23 mouse cellular contexts compared by ENCODE assay signal in the genomic region with DNA sequence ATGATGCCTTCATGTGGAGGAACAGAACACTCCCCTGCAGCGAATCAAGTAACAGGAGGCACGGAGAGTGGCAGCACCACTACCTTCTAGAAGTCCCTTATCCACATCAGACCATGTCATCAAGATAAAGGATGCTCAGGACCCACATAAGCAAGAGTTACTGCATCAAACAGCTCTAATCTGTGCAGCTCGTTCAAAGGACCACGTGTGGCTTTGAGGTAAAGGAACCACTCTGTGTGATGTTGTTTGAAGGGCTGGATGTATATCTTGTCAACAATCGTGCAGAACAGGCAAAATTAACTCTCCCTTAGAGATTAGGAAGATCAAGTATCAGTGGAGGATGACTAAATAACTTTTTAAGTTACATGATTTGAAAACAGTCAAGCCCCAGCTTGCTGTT.
DNase-seq lines count a peak whose midpoint lies in the region; ATAC-seq lines count a peak whose summit lies in the region.
"Had no signal": no experiment of that assay in that cellular context is flagged by ENCODE, and none has a peak within 500 bp of the region (broad histone marks: within the 10 kb centered on the region; RNA-seq: fewer than 3 reads in every experiment).

No protein-coding gene starts in this region.

- H3K27me3 ChIP-seq in hindbrain, embryonic 16.5 days (replicated peaks; ENCODE audit: control insufficient read depth, insufficient read depth, low read length): no peaks in the 10 kb centered on the region
- H3K27me3 ChIP-seq: CH12.LX, Patski had no signal

- H3K4me3 ChIP-seq in hindbrain, embryonic 16.5 days (ENCODE audit: low read length): no peak overlapping the region

- H3K9ac ChIP-seq in hindbrain, embryonic 16.5 days (ENCODE audit: low read depth, low read length): no peak overlapping the region

- H3K36me3 ChIP-seq in hindbrain, embryonic 16.5 days (ENCODE audit: control insufficient read depth, insufficient read depth, low read length): no peaks in the 10 kb centered on the region
- H3K36me3 ChIP-seq: G1E had no signal

- no peak for ATAC-seq in hindbrain, embryonic 16.5 days
- ATAC-seq: activated CD4-positive, CD25-positive, alpha-beta regulatory T cell, adult 4 months; CD4-positive, CD25-positive, alpha-beta regulatory T cell, adult 4 months; Patski had no signal

- DNase-seq in CD4-positive helper T cell, adult 2 months (ENCODE audit: low read depth, low spot score): peak; percentile 63
- DNase-seq in T-cell, adult 2 months (ENCODE audit: low spot score): peak; percentile 7
- peak; percentile 67 for DNase-seq in naive thymus-derived CD4-positive, alpha-beta T cell, adult 2 months (ENCODE audit: low read depth)
- no peak for DNase-seq in adrenal gland, adult 2 months
- no peak for DNase-seq in urinary bladder, postnatal 36 days (ENCODE audit: low spot score in 2 of 2)
- DNase-seq: adrenal gland, adult 8-10 months; adrenal gland, postnatal 10 days; adrenal gland, postnatal 14 days; adrenal gland, postnatal 25 days; adrenal gland, postnatal 36 days; B cell, adult 2 months; cerebellum, adult 11 months; cerebellum, adult 11-12 months; cerebellum, adult 18-20 months; cerebellum, adult 2 months; cerebellum, adult 8-10 months; cerebellum, adult 9-10 months had no signal

- no peaks in the 10 kb centered on the region for H3K4me1 ChIP-seq in hindbrain, embryonic 16.5 days (ENCODE audit: control insufficient read depth, insufficient read depth, low read depth, low read length)

- 83% methylated on average over 5 of the region's 5 CpGs for WGBS in hindbrain, embryonic 16.5 days

- no peaks in the 10 kb centered on the region for H3K9me3 ChIP-seq in hindbrain, embryonic 16.5 days (ENCODE audit: control insufficient read depth, low read length)
- H3K9me3 ChIP-seq: G1E had no signal

- H3K27ac ChIP-seq in hindbrain, embryonic 16.5 days (ENCODE audit: low read depth, low read length): no peak overlapping the region

- no peak overlapping the region for H3K4me2 ChIP-seq in hindbrain, embryonic 16.5 days (ENCODE audit: low read length)

Comparison
In these comparisons a context has a peak if more than half of its experiments do, and no peak if none do; other contexts are left out.
1. DNase-seq: peak in CD4-positive helper T cell, adult 2 months (single experiment), T-cell, adult 2 months (single experiment) and naive thymus-derived CD4-positive, alpha-beta T cell, adult 2 months (single experiment); none in adrenal gland, adult 2 months (single experiment) and urinary bladder, postnatal 36 days (0 of 2).